Mouse (Mus musculus) myocyte (in vitro differentiated cells): Measurements from ENCODE around the gene Rps21.

Source experiments
- POLR2AphosphoS2 ChIP-seq: IDR thresholded peaks from one replicate; pipeline ENCODE4 v1.6.1; 2011; ENCODE audit warnings: low read depth, control low read depth; ENCODE audit not compliant: insufficient read length
- TCF3 ChIP-seq: IDR thresholded peaks from one replicate; pipeline ENCODE4 v1.6.1; 2011; ENCODE audit warnings: low read depth, control low read depth; ENCODE audit not compliant: insufficient read length
- USF1 ChIP-seq: IDR thresholded peaks from one replicate; pipeline ENCODE4 v1.6.1; 2011; ENCODE audit warnings: low read depth, mild to moderate bottlenecking, control low read depth, moderate library complexity

GRCm38 (mm10) chr2:180279321-180279720 is 22.1 kb downstream of the Rps21 start:
- no peak for TF ChIP-seq POLR2AphosphoS2
- TF ChIP-seq TCF3: no peak
- TF ChIP-seq USF1: no peak
